Mouse (Mus musculus): Measurements from ENCODE around the gene Nutf2-ps1. TPM values are rescaled to one million over a fixed set of nuclear protein-coding genes. Genes with fewer than 3 reads are reported as not detected.

Gene Nutf2-ps1
- polyA plus RNA-seq, 1 experiment from 2014 or later = 177 TPM

- Histone ChIP-seq H3K4me2 (replicated peaks; ENCODE audit: low read depth) (no peak overlapping the region), H3K4me3 (ENCODE audit: low read depth, low read length) (no peak overlapping the region), H3K4me1 (replicated peaks; ENCODE audit: control insufficient read depth, insufficient read depth) (no peaks in the 10 kb centered on the region), H3K27me3 (ENCODE audit: control insufficient read depth, insufficient read depth, low read length) (no peaks in the 10 kb centered on the region), H3K27ac (replicated peaks) (no peak overlapping the region), H3K36me3 (ENCODE audit: control insufficient read depth, insufficient read depth, low read length) (no peaks in the 10 kb centered on the region), H3K9ac (ENCODE audit: low read length) (no peak overlapping the region), H3K9me3 (ENCODE audit: control insufficient read depth, low read length) (no peaks in the 10 kb centered on the region)
- ATAC-seq (ENCODE audit: low FRiP score, low TSS enrichment) = peak; percentile 61; the same call in 1 of the 2 replicates
- 52% methylated on average over 4 of the region's 4 CpGs for WGBS
- no peak for DNase-seq (ENCODE audit: low spot score)
- no peak for TF ChIP-seq CTCF (IDR thresholded peaks at IDR 0.05; ENCODE audit: low read depth)
Measured at GRCm38 (mm10) chr19:53564174-53564573, 24.7 kb downstream of the Nutf2-ps1 start.

GRCm38 (mm10) chr19:53560436-53560835, 28.4 kb downstream of the Nutf2-ps1 start:
- Histone ChIP-seq H3K4me3 (ENCODE audit: low read depth, low read length) (no peak overlapping the region), H3K27me3 (ENCODE audit: control insufficient read depth, insufficient read depth, low read length) (no peaks in the 10 kb centered on the region), H3K36me3 (ENCODE audit: control insufficient read depth, insufficient read depth, low read length) (no peaks in the 10 kb centered on the region), H3K4me1 (replicated peaks; ENCODE audit: control insufficient read depth, insufficient read depth) (0 out of 2 replicates have a peak, but pooled peaks cover 2% of the 10 kb centered on the region), H3K9me3 (ENCODE audit: control insufficient read depth, low read length) (no peaks in the 10 kb centered on the region), H3K4me2 (replicated peaks; ENCODE audit: low read depth) (no peak overlapping the region), H3K9ac (ENCODE audit: low read length) (no peak overlapping the region), H3K27ac (replicated peaks) (no peak overlapping the region)
- WGBS = 92% methylated on average over 3 of the region's 3 CpGs
- peak; percentile 3; the same call in 1 of the 2 replicates for TF ChIP-seq CTCF (IDR thresholded peaks at IDR 0.05; ENCODE audit: low read depth)
- no peak for TF ChIP-seq EP300 (optimal IDR thresholded peaks at IDR 0.05)
- no peak for DNase-seq (ENCODE audit: low spot score)
- ATAC-seq (ENCODE audit: low FRiP score, low TSS enrichment) = no peak

- DNase-seq (ENCODE audit: low spot score) = peak; percentile 60
- 0 out of 2 replicates have a peak, but pooled peaks cover 2% of the 10 kb centered on the region for H3K4me1 ChIP-seq (replicated peaks; ENCODE audit: control insufficient read depth, insufficient read depth)
- no peak overlapping the region for H3K27ac ChIP-seq (replicated peaks)
- H3K9me3 ChIP-seq (ENCODE audit: control insufficient read depth, low read length) = no peaks in the 10 kb centered on the region
- 23% methylated on average over 20 of the region's 20 CpGs for WGBS
- H3K4me3 ChIP-seq (ENCODE audit: low read depth, low read length) = peak overlapping the region; percentile 14; the same call in 1 of the 2 replicates
- ATAC-seq (ENCODE audit: low FRiP score, low TSS enrichment) = peak; percentile 69
- peak overlapping the region; percentile 44 for H3K4me2 ChIP-seq (replicated peaks; ENCODE audit: low read depth)
- peak overlapping the region; percentile 27; the same call in 1 of the 2 replicates for H3K9ac ChIP-seq (ENCODE audit: low read length)
- TF ChIP-seq CTCF (IDR thresholded peaks at IDR 0.05; ENCODE audit: low read depth) = no peak
- TF ChIP-seq EP300 (optimal IDR thresholded peaks at IDR 0.05) = no peak
- no peaks in the 10 kb centered on the region for H3K27me3 ChIP-seq (ENCODE audit: control insufficient read depth, insufficient read depth, low read length)
- H3K36me3 ChIP-seq (ENCODE audit: control insufficient read depth, insufficient read depth, low read length) = no peaks in the 10 kb centered on the region
Measured at GRCm38 (mm10) chr19:53557267-53557936, 31.5 kb downstream of the Nutf2-ps1 start.

- no peaks in the 10 kb centered on the region for H3K9me3 ChIP-seq (ENCODE audit: control insufficient read depth, low read length)
- no peaks in the 10 kb centered on the region for H3K27me3 ChIP-seq (ENCODE audit: control insufficient read depth, insufficient read depth, low read length)
- peak overlapping the region; percentile 44 for H3K4me2 ChIP-seq (replicated peaks; ENCODE audit: low read depth)
- H3K9ac ChIP-seq (ENCODE audit: low read length) = no peak overlapping the region; the same call in 1 of the 2 replicates
- no peak for DNase-seq (ENCODE audit: low spot score)
- 35% methylated on average over 6 of the region's 6 CpGs for whole genome bisulfite sequencing
- no peaks in the 10 kb centered on the region for H3K36me3 ChIP-seq (ENCODE audit: control insufficient read depth, insufficient read depth, low read length)
- 0 out of 2 replicates have a peak, but pooled peaks cover 2% of the 10 kb centered on the region for H3K4me1 ChIP-seq (replicated peaks; ENCODE audit: control insufficient read depth, insufficient read depth)
- ATAC-seq (ENCODE audit: low FRiP score, low TSS enrichment) = no peak
- H3K27ac ChIP-seq (replicated peaks) = no peak overlapping the region
- TF ChIP-seq EP300 (optimal IDR thresholded peaks at IDR 0.05) (no peak), CTCF (IDR thresholded peaks at IDR 0.05; ENCODE audit: low read depth) (peak; percentile 21; the same call in 1 of the 2 replicates)
- no peak overlapping the region; the same call in 1 of the 2 replicates for H3K4me3 ChIP-seq (ENCODE audit: low read depth, low read length)
Measured at GRCm38 (mm10) chr19:53556841-53557240, 32.0 kb downstream of the Nutf2-ps1 start.

- H3K9ac ChIP-seq (ENCODE audit: low read length) = no peak overlapping the region
- 65% methylated on average over 5 of the region's 5 CpGs for WGBS
- ATAC-seq (ENCODE audit: low FRiP score, low TSS enrichment) = 0 out of 2 replicates have a peak, but pooled peaks have one; percentile 19
- TF ChIP-seq CTCF (IDR thresholded peaks at IDR 0.05; ENCODE audit: low read depth) (no peak), EP300 (optimal IDR thresholded peaks at IDR 0.05) (no peak)
- H3K27ac ChIP-seq (replicated peaks) = peak overlapping the region; percentile 35; the same call in 1 of the 2 replicates
- no peak overlapping the region for H3K4me2 ChIP-seq (replicated peaks; ENCODE audit: low read depth)
- no peak overlapping the region for H3K4me3 ChIP-seq (ENCODE audit: low read depth, low read length)
- H3K4me1 ChIP-seq (replicated peaks; ENCODE audit: control insufficient read depth, insufficient read depth) = 0 out of 2 replicates have a peak, but pooled peaks cover 2% of the 10 kb centered on the region
- no peaks in the 10 kb centered on the region for H3K36me3 ChIP-seq (ENCODE audit: control insufficient read depth, insufficient read depth, low read length)
- no peaks in the 10 kb centered on the region for H3K9me3 ChIP-seq (ENCODE audit: control insufficient read depth, low read length)
- no peak for DNase-seq (ENCODE audit: low spot score)
- no peaks in the 10 kb centered on the region for H3K27me3 ChIP-seq (ENCODE audit: control insufficient read depth, insufficient read depth, low read length)
Measured at GRCm38 (mm10) chr19:53554981-53555616, 33.8 kb downstream of the Nutf2-ps1 start.
